Mouse (Mus musculus): ENCODE measurements at regions not wholly inside any gene's neighbourhood (a gene's known extent, or its start where the extent isn't known, plus 50 kb on each side); places are given as distances from the start of the nearest gene placed in this dataset.

DNA sequence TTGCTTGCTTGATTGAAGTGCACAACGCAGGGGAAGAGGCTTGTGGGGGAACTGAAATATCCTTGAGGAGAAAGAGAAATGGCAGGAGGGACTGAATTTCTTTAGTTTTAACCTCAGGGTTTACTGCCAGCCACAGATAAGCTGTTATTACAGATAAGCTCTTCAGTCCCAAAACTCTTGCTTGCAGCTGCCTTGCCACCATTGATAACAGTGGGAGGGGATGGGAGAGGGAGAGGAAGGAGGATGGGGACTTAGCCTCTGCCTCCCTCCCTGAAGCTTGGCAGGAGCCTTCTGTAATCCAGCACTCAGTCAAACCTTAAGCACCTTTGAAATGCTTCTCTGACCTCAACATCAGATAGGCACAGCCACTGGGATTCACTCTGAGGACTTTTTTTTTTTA, 471.4 kb upstream of the Lsamp start:
- in situ Hi-C loops (cut with MboI, MseI), result no loop called here

DNA sequence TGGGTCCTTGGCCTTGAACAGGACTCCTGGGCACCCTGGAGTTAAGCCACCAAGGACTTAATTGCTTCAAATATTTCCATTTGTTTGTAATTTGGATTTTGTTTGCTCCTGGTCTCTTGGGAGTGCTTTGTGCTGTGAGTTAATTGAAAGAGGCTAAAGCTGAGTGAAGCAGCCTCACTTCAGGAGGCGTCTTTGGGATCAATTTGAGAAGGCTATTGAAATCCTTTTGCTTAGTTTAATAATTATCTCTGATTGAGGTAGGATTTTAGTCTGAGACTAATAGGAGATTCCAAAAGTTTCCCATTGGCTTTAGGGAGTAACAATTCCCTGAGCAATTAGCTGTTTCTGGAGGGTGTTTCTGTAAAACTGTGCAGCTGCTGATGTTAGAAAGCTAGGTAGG, 470.5 kb upstream of the Lsamp start:
- in situ Hi-C loops (cut with MboI, MseI), result no loop called here

DNA sequence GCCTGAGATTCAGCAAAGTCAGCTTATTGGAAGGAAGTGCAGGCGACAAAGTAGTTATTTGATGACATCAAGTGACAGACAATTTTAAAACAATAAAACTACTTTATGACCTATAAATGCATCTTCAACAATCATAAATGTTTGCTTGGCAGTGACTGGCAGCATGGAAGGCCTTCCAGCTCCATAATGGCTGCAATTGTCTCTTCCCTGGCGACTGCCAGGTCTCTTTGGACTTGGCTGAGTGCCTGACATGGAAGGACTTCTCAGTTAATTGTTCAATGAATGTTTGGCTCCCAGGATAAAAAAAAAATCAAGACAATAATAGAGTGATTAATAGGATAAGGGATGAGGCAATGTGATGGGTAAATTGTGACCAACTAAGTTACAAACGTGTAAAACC, 453.1 kb upstream of the Lsamp start:
- in situ Hi-C loops (cut with MboI, MseI), result loop anchor here (10.0 kb wide), 1 partner anchor 1634 kb away; no protein-coding TSS in a partner anchor

DNA sequence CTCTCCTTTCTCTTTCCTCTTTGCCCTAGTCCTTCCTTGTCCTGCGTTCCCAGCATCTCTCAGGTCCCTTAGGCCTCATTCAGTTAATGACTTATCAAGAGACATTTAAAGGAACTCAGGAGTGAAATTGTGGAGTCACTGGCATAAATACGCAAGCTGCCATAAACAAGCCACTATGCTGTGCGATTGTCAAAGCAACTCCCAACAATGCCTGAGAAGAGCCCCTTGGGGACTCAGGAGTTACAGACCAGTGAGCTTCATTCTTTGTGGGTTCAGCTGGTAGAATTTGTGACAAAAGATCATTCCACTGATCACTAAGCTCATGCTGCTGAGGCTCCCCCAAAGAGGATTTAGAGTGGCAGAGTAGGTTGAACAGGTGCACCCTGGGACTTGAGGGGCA, 451.4 kb upstream of the Lsamp start:
- in situ Hi-C loops (cut with MboI, MseI), result loop anchor here (10.0 kb wide), 1 partner anchor 1632 kb away; no protein-coding TSS in a partner anchor

DNA sequence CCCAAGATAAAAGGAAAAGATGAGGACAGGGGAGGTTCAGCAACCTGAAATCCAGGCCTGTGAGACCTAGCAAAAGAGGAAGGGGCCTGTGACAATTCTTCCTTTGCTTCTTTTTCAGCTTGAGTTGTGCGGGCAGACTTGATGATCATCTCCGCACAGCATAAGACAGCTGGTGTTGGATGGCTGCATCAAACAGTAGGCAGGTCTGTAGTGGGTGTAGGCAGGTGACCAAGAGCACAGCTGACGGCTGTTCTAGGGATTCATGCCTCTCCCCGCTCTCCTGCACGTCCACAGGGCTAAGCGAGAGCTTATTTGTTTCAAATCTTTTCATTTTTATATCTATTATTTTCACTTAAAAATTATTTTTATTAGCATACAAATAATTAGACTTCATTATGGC, 450.8 kb upstream of the Lsamp start:
- in situ Hi-C loops (cut with MboI, MseI), result loop anchor here (10.0 kb wide), 1 partner anchor 1631 kb away; no protein-coding TSS in a partner anchor

DNA sequence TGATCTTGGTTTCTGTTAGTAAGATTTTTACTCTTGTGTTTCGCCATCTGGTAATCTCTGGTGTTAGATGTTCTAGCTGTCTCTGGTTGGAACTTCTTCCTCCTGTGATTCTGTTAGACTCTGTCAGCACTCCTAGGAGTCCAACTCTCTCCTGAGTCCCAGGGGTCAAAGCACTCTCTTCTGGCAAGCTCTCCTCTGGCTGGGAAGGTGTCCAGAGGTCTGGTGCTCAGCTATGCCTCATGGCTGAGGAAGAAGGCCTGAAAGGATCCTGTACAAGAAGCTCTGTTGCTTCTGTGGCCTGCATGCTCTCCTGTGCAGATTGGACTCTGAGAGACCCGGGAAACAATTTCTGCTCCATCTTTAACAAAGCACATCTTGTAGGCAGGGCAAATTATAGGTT, 430.8 kb upstream of the Lsamp start:
- in situ Hi-C loops (cut with MboI, MseI), result no loop called here

DNA sequence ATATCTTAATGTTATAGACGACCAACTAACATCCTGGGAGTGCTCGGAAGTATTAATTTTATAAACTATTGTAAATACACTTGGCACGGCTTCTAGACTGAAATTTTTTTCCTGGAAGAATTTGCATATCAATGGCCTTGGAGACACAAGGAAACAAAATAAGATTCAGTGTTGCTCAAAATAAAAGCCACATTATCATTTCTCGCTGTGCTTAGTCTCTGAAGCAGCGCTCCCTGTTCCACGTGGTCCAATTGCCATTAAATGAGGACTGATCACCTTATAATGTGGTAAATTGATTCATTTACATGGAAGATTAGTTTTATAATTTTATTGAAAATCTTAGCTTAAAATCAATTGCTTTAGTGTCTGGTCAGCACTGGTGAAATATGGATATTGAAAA, 407.5 kb upstream of the Lsamp start:
- in situ Hi-C loops (cut with MboI, MseI), result no loop called here

DNA sequence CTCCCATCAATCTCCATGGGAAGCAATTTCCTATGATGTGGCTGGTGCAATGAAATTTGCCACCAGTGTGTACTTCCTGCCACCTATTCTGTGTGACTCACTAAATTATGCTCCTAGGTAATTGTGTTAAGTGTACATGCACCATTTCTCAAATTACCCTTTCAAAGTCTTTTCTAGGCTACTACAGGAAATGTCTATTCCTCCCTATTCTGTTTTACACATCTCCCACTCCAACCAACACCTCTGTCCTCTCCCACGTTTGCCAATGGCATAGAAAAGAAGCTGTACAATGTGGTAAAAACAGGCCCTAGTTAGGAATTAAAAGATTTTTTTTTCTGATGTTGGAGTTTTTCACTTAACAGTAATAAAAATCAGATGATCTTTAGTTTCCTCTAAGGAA, 404.5 kb upstream of the Lsamp start:
- in situ Hi-C loops (cut with MboI, MseI), result no loop called here
